Mouse (Mus musculus): ENCODE results near the gene Nt5dc3.

Gene Nt5dc3

GRCm38 (mm10) chr10:86872591-86872990 is 93.8 kb downstream of the Nt5dc3 start:
- no peak for DNase-seq (ENCODE audit: low spot score in 2 of 2)

- no peak for DNase-seq (ENCODE audit: low spot score in 2 of 2)
These were observed 99.9 kb downstream of the Nt5dc3 start for GRCm38 (mm10) chr10:86878721-86879120.

- DNase-seq (ENCODE audit: low spot score in 2 of 2) = no peak
These were observed 101.4 kb downstream of the Nt5dc3 start for GRCm38 (mm10) chr10:86880071-86880806.

GRCm38 (mm10) chr10:86881448-86881847 is 102.6 kb downstream of the Nt5dc3 start:
- DNase-seq (ENCODE audit: low spot score in 2 of 2) = no peak

GRCm38 (mm10) chr10:86886434-86886833 is 107.6 kb downstream of the Nt5dc3 start:
- DNase-seq (ENCODE audit: low spot score in 2 of 2) = no peak

Data from frontal cortex, postnatal 14 days (tissue).